Mouse (Mus musculus): ENCODE data around the gene Sbk2.
"Not testable (repeated sequence)": the region's sequence is repeated elsewhere in the genome, so short reads cannot be mapped to it uniquely, and the experiment has no call there.

Gene Sbk2

GRCm38 (mm10) chr7:4964272-4964671 is at the start of gene Sbk2:
Gene Sbk2 (minus strand): TSS chr7:4964406.
- peak; percentile 21 to 41 for DNase-seq

GRCm38 (mm10) chr7:5012681-5013513 is 48.7 kb upstream of the Sbk2 start:
- DNase-seq, result no peak

- no peak for DNase-seq
Measured at GRCm38 (mm10) chr7:5008229-5008628, 44.0 kb upstream of the Sbk2 start.

GRCm38 (mm10) chr7:5002876-5003275 is 38.7 kb upstream of the Sbk2 start:
- DNase-seq, result not testable (repeated sequence)

- no peak for DNase-seq
Measured at GRCm38 (mm10) chr7:4999876-5000275, 35.7 kb upstream of the Sbk2 start.

- DNase-seq, result no peak
Measured at GRCm38 (mm10) chr7:4996934-4997333, 32.7 kb upstream of the Sbk2 start.

- DNase-seq, result peak; percentile 98
Measured at GRCm38 (mm10) chr7:4996003-4996895, 32.0 kb upstream of the Sbk2 start, which contains the start of gene Zfp579. Gene Zfp579 (minus strand): TSS chr7:4996158.

GRCm38 (mm10) chr7:4995268-4996002 is 31.2 kb upstream of the Sbk2 start:
- no peak for DNase-seq

GRCm38 (mm10) chr7:4993999-4994788 is 30.0 kb upstream of the Sbk2 start:
- DNase-seq, result peak; percentile 37 to 55

GRCm38 (mm10) chr7:4993347-4993998 is 29.3 kb upstream of the Sbk2 start:
- DNase-seq, result peak; percentile 17 to 35

GRCm38 (mm10) chr7:4988250-4988649 is 24.0 kb upstream of the Sbk2 start:
- no peak for DNase-seq

GRCm38 (mm10) chr7:4976832-4977231 is 12.6 kb upstream of the Sbk2 start:
- DNase-seq, result no peak

- DNase-seq, result no peak
Measured at GRCm38 (mm10) chr7:4975455-4975854, 11.2 kb upstream of the Sbk2 start.

- DNase-seq, result no peak
Measured at GRCm38 (mm10) chr7:4972321-4973047, 8.3 kb upstream of the Sbk2 start.

- DNase-seq, result no peak
Measured at GRCm38 (mm10) chr7:4971710-4972109, 7.5 kb upstream of the Sbk2 start.

- no peak for DNase-seq
Measured at GRCm38 (mm10) chr7:4971068-4971467, 6.9 kb upstream of the Sbk2 start, which contains the start of gene Sbk3. Gene Sbk3 (minus strand): TSS chr7:4971168.

- DNase-seq, result no peak
Measured at GRCm38 (mm10) chr7:4964988-4965387, 782 bp upstream of the Sbk2 start.

GRCm38 (mm10) chr7:4963527-4963926 is 679 bp downstream of the Sbk2 start:
- no peak for DNase-seq

GRCm38 (mm10) chr7:4957361-4957760 is 6.8 kb downstream of the Sbk2 start:
- DNase-seq, result no peak

- no peak for DNase-seq
Measured at GRCm38 (mm10) chr7:4953815-4954445, 10.3 kb downstream of the Sbk2 start.

Measured in cerebellum, postnatal 36 days (tissue).